18 mouse cellular contexts compared by ENCODE assay signal in genomic region chr11:75644684-75645083, GRCm38 (mm10). TPM values are rescaled to one million over a fixed set of nuclear protein-coding genes. Genes with fewer than 3 reads are reported as not detected.
DNase-seq lines count a peak whose midpoint lies in the region; ATAC-seq and TF ChIP-seq lines count a peak whose summit lies in the region.
"Had no signal": no experiment of that assay in that cellular context is flagged by ENCODE, and none has a peak within 500 bp of the region (broad histone marks: within the 10 kb centered on the region; RNA-seq: fewer than 3 reads in every experiment).

No protein-coding gene starts in this region.

- no peak overlapping the region for H3K27ac ChIP-seq in liver, postnatal 0 days (ENCODE audit: low read depth)
- no peak overlapping the region for H3K27ac ChIP-seq in liver, embryonic 12.5 days
- no peak overlapping the region for H3K27ac ChIP-seq in hindbrain, embryonic 10.5 days
- H3K27ac ChIP-seq: liver, embryonic 14.5 days had no signal

- H3K36me3 ChIP-seq in liver, postnatal 0 days (replicated peaks; ENCODE audit: insufficient read depth, low read length), result peaks cover 27% of the 10 kb centered on the region
- H3K36me3 ChIP-seq in liver, embryonic 12.5 days, result peaks cover 12% of the 10 kb centered on the region; the same call in 1 of the 2 replicates
- peaks cover 18% of the 10 kb centered on the region for H3K36me3 ChIP-seq in hindbrain, embryonic 10.5 days

- no peaks in the 10 kb centered on the region for H3K27me3 ChIP-seq in liver, postnatal 0 days (ENCODE audit: insufficient read depth, low read length)
- H3K27me3 ChIP-seq in liver, embryonic 12.5 days (replicated peaks), result no peaks in the 10 kb centered on the region
- no peaks in the 10 kb centered on the region for H3K27me3 ChIP-seq in hindbrain, embryonic 10.5 days (ENCODE audit: insufficient read depth, poor library complexity, severe bottlenecking)

- H3K4me2 ChIP-seq in liver, postnatal 0 days (ENCODE audit: low read depth, low read length), result no peak overlapping the region
- no peak overlapping the region for H3K4me2 ChIP-seq in liver, embryonic 12.5 days

- no peak overlapping the region for H3K4me3 ChIP-seq in liver, postnatal 0 days (ENCODE audit: low read depth, low read length)
- H3K4me3 ChIP-seq in liver, embryonic 12.5 days, result no peak overlapping the region
- no peak overlapping the region for H3K4me3 ChIP-seq in hindbrain, embryonic 10.5 days
- H3K4me3 ChIP-seq: erythroblast, embryonic 14.5 days had no signal

- TF ChIP-seq CTCF in liver, postnatal 0 days (IDR thresholded peaks at IDR 0.05; ENCODE audit: low read depth), result no peak

- ATAC-seq in liver, postnatal 0 days, result peak; percentile 18; the same call in 1 of the 2 replicates
- ATAC-seq in liver, embryonic 12.5 days, result no peak
- ATAC-seq in common myeloid progenitor, adult 5-6 weeks (replicated peaks; ENCODE audit: low read depth, poor library complexity, severe bottlenecking), result peak; percentile 81
- ATAC-seq in monocyte, adult 5-6 weeks (replicated peaks; ENCODE audit: insufficient number of reproducible peaks, low FRiP score, low TSS enrichment, poor library complexity, severe bottlenecking), result peak; percentile 70
- ATAC-seq: forebrain, embryonic 16.5 days had no signal

- no peak overlapping the region for H3K9ac ChIP-seq in liver, postnatal 0 days (replicated peaks)
- no peak overlapping the region for H3K9ac ChIP-seq in liver, embryonic 12.5 days
- H3K9ac ChIP-seq: liver, embryonic 14.5 days had no signal

- peaks cover 9% of the 10 kb centered on the region for H3K4me1 ChIP-seq in liver, postnatal 0 days (ENCODE audit: insufficient read depth)
- peaks cover 13% of the 10 kb centered on the region for H3K4me1 ChIP-seq in liver, embryonic 12.5 days
- H3K4me1 ChIP-seq in hindbrain, embryonic 10.5 days (replicated peaks), result peaks cover 4% of the 10 kb centered on the region; the same call in 1 of the 2 replicates

- WGBS in liver, postnatal 0 days (ENCODE audit: insufficient replicate concordance), result 32% methylated on average over 9 of the region's 9 CpGs
- WGBS in liver, embryonic 12.5 days (ENCODE audit: insufficient replicate concordance), result 41% methylated on average over 9 of the region's 9 CpGs
- 89% methylated on average over 9 of the region's 9 CpGs for WGBS in hindbrain, embryonic 10.5 days

- no peak for TF ChIP-seq EP300 in liver, postnatal 0 days (IDR thresholded peaks at IDR 0.05; ENCODE audit: low read depth)

- peak; percentile 47 for DNase-seq in liver, postnatal 0 days
- DNase-seq in thymus, postnatal 36 days, result peak; percentile 40 to 58
- no peak for DNase-seq in hindbrain, embryonic 10.5 days (ENCODE audit: low spot score)
- DNase-seq in cerebellum, postnatal 25 days, result no peak
- no peak for DNase-seq in urinary bladder, adult 2 months (ENCODE audit: low spot score)
- DNase-seq: cerebellum, adult 2 months; embryo, embryonic 11 days; heart, postnatal 10 days; kidney, adult 8-10 months; kidney, postnatal 4 days; layer of hippocampus, postnatal 36 days; spleen, adult 18-20 months had no signal

- H3K9me3 ChIP-seq in liver, postnatal 0 days (ENCODE audit: low read length), result no peaks in the 10 kb centered on the region
- H3K9me3 ChIP-seq in liver, embryonic 12.5 days (replicated peaks), result no peaks in the 10 kb centered on the region
- no peaks in the 10 kb centered on the region for H3K9me3 ChIP-seq in hindbrain, embryonic 10.5 days

RNA-seq across cellular contexts. Expression of gene Myo1c, which starts 5.6 kb away (rescaled TPM):
- polyA plus RNA-seq in liver, postnatal 0 days (2015; fragmentation: Nextera tagmentation; extraction: Ambion mirVana), result 19.4 and 22.4 TPM in 2 replicates
- polyA plus RNA-seq in liver, embryonic 12.5 days (2016; fragmentation: Nextera tagmentation; extraction: Ambion mirVana), result 34.6 and 35.5 TPM in 2 replicates
- total RNA-seq in common myeloid progenitor, adult 5-6 weeks (2017), result 19.5 and 22.3 TPM in 2 replicates
- 93.0 to 115 TPM (median 97.0 TPM) in 3 replicates for total RNA-seq in monocyte, adult 5-6 weeks (2017)
- 16.4 and 19.0 TPM in 2 replicates for polyA plus RNA-seq in hindbrain, embryonic 10.5 days (2016; fragmentation: Nextera tagmentation; extraction: Ambion mirVana)
- 126 and 135 TPM in 2 replicates for polyA plus RNA-seq in urinary bladder, adult 2 months (2012; rRNA removed)

RNA-seq across cellular contexts. Expression of gene Inpp5k, which starts 13.9 kb away (rescaled TPM):
- polyA plus RNA-seq in liver, postnatal 0 days (2015; fragmentation: Nextera tagmentation; extraction: Ambion mirVana), result 16.7 TPM in 2 replicates
- polyA plus RNA-seq in liver, embryonic 12.5 days (2016; fragmentation: Nextera tagmentation; extraction: Ambion mirVana), result 15.0 and 15.8 TPM in 2 replicates
- 24.0 and 36.3 TPM in 2 replicates for total RNA-seq in common myeloid progenitor, adult 5-6 weeks (2017)
- 68.4 to 82.5 TPM (median 80.2 TPM) in 3 replicates for total RNA-seq in monocyte, adult 5-6 weeks (2017)
- polyA plus RNA-seq in hindbrain, embryonic 10.5 days (2016; fragmentation: Nextera tagmentation; extraction: Ambion mirVana), result 20.6 and 24.9 TPM in 2 replicates
- polyA plus RNA-seq in urinary bladder, adult 2 months (2012; rRNA removed), result 61.9 and 68.7 TPM in 2 replicates

RNA-seq across cellular contexts. Expression of gene Crk, which starts 34.4 kb away (rescaled TPM):
- polyA plus RNA-seq in liver, postnatal 0 days (2015; fragmentation: Nextera tagmentation; extraction: Ambion mirVana), result 35.0 and 36.0 TPM in 2 replicates
- 50.2 and 53.6 TPM in 2 replicates for polyA plus RNA-seq in liver, embryonic 12.5 days (2016; fragmentation: Nextera tagmentation; extraction: Ambion mirVana)
- total RNA-seq in common myeloid progenitor, adult 5-6 weeks (2017), result 38.9 and 51.4 TPM in 2 replicates
- 101 to 126 TPM (median 121 TPM) in 3 replicates for total RNA-seq in monocyte, adult 5-6 weeks (2017)
- polyA plus RNA-seq in hindbrain, embryonic 10.5 days (2016; fragmentation: Nextera tagmentation; extraction: Ambion mirVana), result 107 and 122 TPM in 2 replicates
- polyA plus RNA-seq in urinary bladder, adult 2 months (2012; rRNA removed), result 84.0 and 86.6 TPM in 2 replicates

RNA-seq across cellular contexts. Expression of gene Pitpna, which starts 56.8 kb away (rescaled TPM):
- 30.1 and 36.7 TPM in 2 replicates for polyA plus RNA-seq in liver, postnatal 0 days (2015; fragmentation: Nextera tagmentation; extraction: Ambion mirVana)
- 65.7 and 69.3 TPM in 2 replicates for polyA plus RNA-seq in liver, embryonic 12.5 days (2016; fragmentation: Nextera tagmentation; extraction: Ambion mirVana)
- 74.6 and 76.9 TPM in 2 replicates for total RNA-seq in common myeloid progenitor, adult 5-6 weeks (2017)
- total RNA-seq in monocyte, adult 5-6 weeks (2017), result 113 to 174 TPM (median 147 TPM) in 3 replicates
- 68.8 and 80.6 TPM in 2 replicates for polyA plus RNA-seq in hindbrain, embryonic 10.5 days (2016; fragmentation: Nextera tagmentation; extraction: Ambion mirVana)
- polyA plus RNA-seq in urinary bladder, adult 2 months (2012; rRNA removed), result 148 and 178 TPM in 2 replicates

Comparison
In these comparisons a context has a peak if more than half of its experiments do, and no peak if none do; other contexts are left out.
1. DNase-seq: peak in liver, postnatal 0 days (single experiment) and thymus, postnatal 36 days (2 of 2); none in hindbrain, embryonic 10.5 days (single experiment), cerebellum, postnatal 25 days (0 of 2) and urinary bladder, adult 2 months (single experiment).